Mouse (Mus musculus) bone marrow, adult 2 months (tissue): ENCODE measurements at regions not wholly inside any gene's neighbourhood (a gene's known extent, or its start where the extent isn't known, plus 50 kb on each side); places are given as distances from the start of the nearest gene placed in this dataset.

Experiments used
- H3K27ac ChIP-seq: fragments of 200-500 bp; 2 replicates; pipeline ENCODE4 v1.5.1; 2012; ENCODE audit warnings: low read depth, mild to moderate bottlenecking, control low read depth, inconsistent platforms, low read length; ENCODE audit not compliant: control insufficient read depth, poor library complexity, insufficient read depth
- H3K4me1 ChIP-seq: fragments of 200-500 bp; 2 replicates; pipeline ENCODE4 v1.6.1; 2011; ENCODE audit warnings: low read length; ENCODE audit not compliant: control insufficient read depth, insufficient read depth
- H3K4me3 ChIP-seq: fragments of 200-500 bp; replicated peaks from 2 replicates; pipeline ENCODE3; 2011; ENCODE audit warnings: mild to moderate bottlenecking, low read depth, low read length, control low read depth; ENCODE audit not compliant: control insufficient read depth
- CTCF ChIP-seq: fragments of 200-500 bp; IDR thresholded peaks from 2 replicates; pipeline ENCODE4 v1.5.1; 2011; ENCODE audit warnings: low read length, control low read depth; ENCODE audit not compliant: control insufficient read depth, insufficient read depth
- POLR2A ChIP-seq: fragments of 200-500 bp; IDR thresholded peaks from 2 replicates; pipeline ENCODE4 v1.6.1; 2011; ENCODE audit warnings: low read depth, mild to moderate bottlenecking, control low read depth, low read length, borderline replicate concordance; ENCODE audit not compliant: control insufficient read depth
- WGBS: fragments of 180-500 bp; shearing (Covaris S2); methylation state at CpG from one replicate; pipeline ENCODE4 v1.1.7; 2018; 5-methylcytosine and 5-hydroxymethylcytosine counted together

- no peak overlapping the region for H3K27ac ChIP-seq
- no peaks in the 10 kb centered on the region for H3K4me1 ChIP-seq
- no peak for TF ChIP-seq POLR2A
- TF ChIP-seq CTCF: peak; percentile 44
- no peak overlapping the region for H3K4me3 ChIP-seq
- WGBS: 22% methylated on average over 14 of the region's 14 CpGs
Measured at GRCm38 (mm10) chr5:134006470-134007126, 92.9 kb upstream of the Castor2 start.

GRCm38 (mm10) chr5:134006001-134006400, 93.5 kb upstream of the Castor2 start:
- H3K4me1 ChIP-seq: no peaks in the 10 kb centered on the region
- TF ChIP-seq CTCF: no peak
- no peak for TF ChIP-seq POLR2A
- no peak overlapping the region for H3K4me3 ChIP-seq
- no peak overlapping the region for H3K27ac ChIP-seq
- 72% methylated on average over 3 of the region's 3 CpGs for WGBS

GRCm38 (mm10) chr5:134000100-134000499, 99.4 kb upstream of the Castor2 start:
- Histone ChIP-seq H3K4me3 (no peak overlapping the region), H3K27ac (no peak overlapping the region), H3K4me1 (no peaks in the 10 kb centered on the region)
- WGBS: 33% methylated on average over 3 of the region's 3 CpGs
- no peak for TF ChIP-seq POLR2A
- TF ChIP-seq CTCF: no peak

DNA sequence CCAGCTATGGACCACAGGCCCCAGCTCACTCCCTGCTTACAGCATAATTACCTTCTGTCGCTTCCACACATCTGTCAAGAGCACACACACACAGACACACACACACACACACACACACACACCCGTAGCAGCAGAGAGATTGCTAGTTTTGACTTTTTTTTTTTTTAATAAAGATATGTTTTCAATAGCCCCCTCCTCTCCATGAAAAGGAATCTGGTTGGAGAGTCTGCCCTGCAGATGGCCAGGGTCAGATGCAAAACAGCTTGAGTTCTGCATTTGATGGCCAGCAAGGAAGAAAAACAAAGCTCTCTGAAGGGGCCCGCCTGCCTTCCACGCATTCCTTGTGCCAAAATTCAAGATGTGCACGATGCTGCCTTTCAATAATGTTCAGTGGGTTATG, 99.8 kb upstream of the Castor2 start:
- no peak overlapping the region for H3K4me3 ChIP-seq
- 53% methylated on average over 5 of the region's 5 CpGs for WGBS
- no peak overlapping the region for H3K27ac ChIP-seq
- no peaks in the 10 kb centered on the region for H3K4me1 ChIP-seq
- TF ChIP-seq POLR2A: no peak
- TF ChIP-seq CTCF: no peak

- H3K4me3 ChIP-seq: no peak overlapping the region
- 73% methylated on average over 2 of the region's 2 CpGs for WGBS
- no peaks in the 10 kb centered on the region for H3K4me1 ChIP-seq
- H3K27ac ChIP-seq: no peak overlapping the region
- no peak for TF ChIP-seq CTCF
- TF ChIP-seq POLR2A: no peak
Measured at GRCm38 (mm10) chr5:133991994-133992393, 107.5 kb upstream of the Castor2 start.

- no peak overlapping the region for H3K4me3 ChIP-seq
- no peak overlapping the region for H3K27ac ChIP-seq
- no peak for TF ChIP-seq CTCF
- no peak for TF ChIP-seq POLR2A
- WGBS: 36% methylated on average over 3 of the region's 3 CpGs
- H3K4me1 ChIP-seq: no peaks in the 10 kb centered on the region
Measured at GRCm38 (mm10) chr5:133991556-133991955, 108.0 kb upstream of the Castor2 start.

DNA sequence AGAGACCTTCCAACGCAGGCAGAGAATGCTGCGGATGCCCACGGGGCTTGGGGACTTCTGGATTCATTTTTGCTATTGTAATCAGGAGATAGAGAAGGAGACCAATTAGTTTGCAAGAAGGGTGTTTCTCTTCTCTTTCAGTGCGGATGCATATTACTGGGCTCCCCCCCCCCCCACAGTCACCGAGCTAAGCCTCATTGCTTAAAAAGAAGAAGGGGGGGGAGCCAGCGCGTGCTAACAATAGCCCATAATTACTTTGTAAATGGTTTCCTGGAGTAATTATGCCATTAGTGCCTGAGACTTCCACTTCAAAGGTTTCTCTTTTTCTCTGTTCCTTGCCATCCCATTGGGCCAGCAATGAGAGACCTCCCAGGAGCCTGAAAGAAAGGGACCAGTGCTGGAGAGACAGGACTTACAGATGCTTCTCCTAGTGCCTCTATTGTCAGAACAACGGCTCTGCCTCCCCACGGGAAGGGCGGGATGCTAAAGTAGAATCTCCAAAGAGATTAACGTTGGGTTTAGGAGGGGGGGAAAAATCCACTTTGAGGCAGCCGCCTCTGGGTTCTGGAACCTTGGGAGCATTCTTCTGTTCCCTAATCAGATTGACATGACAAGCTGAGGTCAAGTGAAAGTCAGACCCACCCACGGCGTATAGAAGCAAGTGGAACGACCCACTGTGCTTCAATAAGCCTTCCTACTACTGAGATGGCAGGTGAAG, 116.1 kb upstream of the Castor2 start:
- TF ChIP-seq POLR2A (no peak), CTCF (no peak)
- 11% methylated on average over 15 of the region's 15 CpGs for WGBS
- no peak overlapping the region for H3K27ac ChIP-seq
- no peaks in the 10 kb centered on the region for H3K4me1 ChIP-seq
- H3K4me3 ChIP-seq: no peak overlapping the region

DNA sequence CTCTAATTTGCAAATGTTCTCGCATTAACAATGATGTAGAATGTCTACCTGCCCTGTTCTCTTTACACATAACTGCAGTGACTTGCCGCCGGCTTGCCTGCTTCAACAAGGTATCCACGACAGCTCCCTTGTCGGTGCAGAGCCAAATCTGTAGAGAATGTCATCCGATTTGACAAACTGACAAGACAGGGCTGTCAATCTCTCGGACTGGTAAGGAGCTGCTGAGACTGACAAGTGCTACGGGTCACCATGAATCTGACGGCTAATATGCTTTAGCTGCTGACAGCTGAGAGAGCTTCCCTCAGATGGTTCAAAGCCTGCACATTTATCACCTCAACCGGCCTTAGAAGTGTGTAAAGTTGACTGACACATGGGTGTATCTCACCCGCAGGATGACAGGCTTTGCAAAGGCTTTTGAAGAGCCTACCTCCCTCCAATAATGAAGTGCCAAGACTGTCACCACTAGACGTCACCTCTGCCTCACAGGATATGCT, 129.0 kb upstream of the Castor2 start:
- WGBS: 71% methylated on average over 12 of the region's 12 CpGs
- no peak for TF ChIP-seq POLR2A
- TF ChIP-seq CTCF: no peak
- H3K4me1 ChIP-seq: no peaks in the 10 kb centered on the region
- no peak overlapping the region for H3K27ac ChIP-seq
- no peak overlapping the region for H3K4me3 ChIP-seq

GRCm38 (mm10) chr5:133963301-133963700, 136.2 kb upstream of the Castor2 start:
- no peak overlapping the region for H3K4me3 ChIP-seq
- WGBS: 86% methylated on average over 5 of the region's 5 CpGs

More at GRCm38 (mm10) chr5:133963301-133963700, 136.2 kb upstream of the Castor2 start:
- H3K27ac ChIP-seq: no peak overlapping the region
- H3K4me1 ChIP-seq: no peaks in the 10 kb centered on the region
- no peak for TF ChIP-seq CTCF
- TF ChIP-seq POLR2A: no peak
